Mouse (Mus musculus) ovary, postnatal 36 days (tissue): ENCODE measurements around the gene AC161166.1.

Experiments
- DNase-seq: peaks from one replicate; pipeline ENCODE4 v3.0.0; 2022; ENCODE audit warnings: low spot score, mixed read lengths

The AC161166.1 gene

GRCm38 (mm10) chr7:24461376-24462051 lies 50.7 kb downstream of the AC161166.1 start:
- no peak for DNase-seq
